Mouse (Mus musculus) hindbrain, embryonic 13.5 days (tissue): ENCODE data around the gene Hba-x. TPM values are rescaled to one million over a fixed set of nuclear protein-coding genes. Genes with fewer than 3 reads are reported as not detected.
"Not testable (repeated sequence)": the region's sequence is repeated elsewhere in the genome, so short reads cannot be mapped to it uniquely, and the experiment has no call there.

ENCODE experiments used
- ATAC-seq: fragments of 200-750 bp; cut with Nextera tagmentation; 2 replicates; pipeline ENCODE4 v1.8.0; 2017; ENCODE audit warnings: moderate TSS enrichment; ENCODE audit not compliant: low FRiP score
- H3K27ac ChIP-seq: fragments of 300-500 bp; sonication (generic); 2 replicates; pipeline ENCODE4 v1.5.1; 2015; ENCODE audit warnings: inconsistent platforms, mild to moderate bottlenecking, moderate library complexity
- H3K27me3 ChIP-seq: fragments of 300-500 bp; sonication (generic); 2 replicates; pipeline ENCODE4 v1.6.1; 2015; ENCODE audit warnings: mild to moderate bottlenecking, inconsistent platforms
- H3K36me3 ChIP-seq: fragments of 300-500 bp; sonication (generic); 2 replicates; pipeline ENCODE4 v1.6.1; 2015; ENCODE audit warnings: mild to moderate bottlenecking, inconsistent platforms
- H3K4me1 ChIP-seq: fragments of 300-500 bp; sonication (generic); replicated peaks from 2 replicates; pipeline ENCODE4 v1.6.1; 2015; ENCODE audit warnings: inconsistent platforms
- H3K4me2 ChIP-seq: fragments of 300-500 bp; sonication (generic); 2 replicates; pipeline ENCODE4 v1.6.1; 2015; ENCODE audit warnings: inconsistent platforms, mild to moderate bottlenecking, moderate library complexity
- H3K4me3 ChIP-seq: fragments of 300-500 bp; sonication (generic); 2 replicates; pipeline ENCODE4 v1.5.1; 2015; ENCODE audit warnings: mild to moderate bottlenecking, inconsistent platforms
- H3K9ac ChIP-seq: fragments of 300-500 bp; sonication (generic); 2 replicates; pipeline ENCODE4 v1.6.1; 2015; ENCODE audit warnings: mild to moderate bottlenecking, inconsistent platforms
- H3K9me3 ChIP-seq: fragments of 300-500 bp; sonication (generic); 2 replicates; pipeline ENCODE4 v1.6.1; 2016; ENCODE audit warnings: inconsistent platforms
- WGBS: fragments of 180-500 bp; shearing (Covaris S2); methylation state at CpG from one replicate; pipeline ENCODE4 v1.1.7; 2015; 5-methylcytosine and 5-hydroxymethylcytosine counted together
- polyA plus RNA-seq: library from polyadenylated mRNA; unstranded; fragments of >200 nt; fragmentation: Nextera tagmentation; extraction: Ambion mirVana; gene quantifications from 2 replicates; pipeline ENCODE4 v1.2.1, GENCODE M21; 2015

Hba-x gene
- polyA plus RNA-seq, 1 experiment from 2014 or later, result 392 TPM

- Histone ChIP-seq H3K4me1 (no peaks in the 10 kb centered on the region), H3K27me3 (peaks cover 29% of the 10 kb centered on the region), H3K4me3 (no peak overlapping the region), H3K9ac (no peak overlapping the region), H3K9me3 (no peaks in the 10 kb centered on the region), H3K36me3 (no peaks in the 10 kb centered on the region), H3K27ac (no peak overlapping the region), H3K4me2 (no peak overlapping the region)
- WGBS, result 86% methylated on average over 12 of the region's 12 CpGs
- no peak for ATAC-seq
Observed at GRCm38 (mm10) chr11:32278458-32278957, 2.3 kb downstream of the Hba-x start.

DNA sequence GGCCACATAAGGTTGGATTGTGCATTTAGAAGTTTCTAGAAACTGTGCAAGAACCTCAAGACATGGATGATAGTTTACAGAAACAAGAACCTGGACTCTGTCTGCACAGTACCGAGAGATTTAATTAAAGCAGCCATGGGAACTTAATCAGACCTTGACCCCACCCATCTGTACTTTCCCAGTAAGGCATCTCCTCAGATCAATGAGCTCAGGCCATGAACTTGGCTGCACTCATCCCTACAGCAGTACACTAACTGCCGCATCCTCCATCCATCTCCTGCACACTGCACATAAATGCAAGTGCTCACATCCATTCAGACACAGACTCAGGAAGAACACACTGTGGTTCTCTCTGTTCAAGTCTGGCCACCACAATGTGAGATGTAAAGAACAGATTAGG is 4.4 kb downstream of the Hba-x start:
- Histone ChIP-seq H3K9me3 (no peaks in the 10 kb centered on the region), H3K9ac (no peak overlapping the region), H3K4me1 (no peaks in the 10 kb centered on the region), H3K4me2 (no peak overlapping the region), H3K4me3 (no peak overlapping the region), H3K27me3 (peaks cover 26% of the 10 kb centered on the region), H3K36me3 (no peaks in the 10 kb centered on the region), H3K27ac (no peak overlapping the region)
- WGBS, result 85% methylated on average over 2 of the region's 2 CpGs
- ATAC-seq, result no peak

- 59% methylated on average over 1 of the region's 1 CpGs for WGBS
- Histone ChIP-seq H3K9me3 (no peaks in the 10 kb centered on the region), H3K36me3 (no peaks in the 10 kb centered on the region), H3K4me1 (no peaks in the 10 kb centered on the region), H3K9ac (no peak overlapping the region), H3K4me2 (no peak overlapping the region), H3K27me3 (peaks cover 20% of the 10 kb centered on the region), H3K27ac (no peak overlapping the region), H3K4me3 (no peak overlapping the region)
- ATAC-seq, result no peak
Observed at GRCm38 (mm10) chr11:32281416-32282144, 5.4 kb downstream of the Hba-x start.

GRCm38 (mm10) chr11:32283091-32283777 is 7.0 kb downstream of the Hba-x start, which contains the start of gene Hba-a1:
Gene Hba-a1, plus strand, starts transcription at chr11:32283511.
- H3K9me3 ChIP-seq, H3K9ac ChIP-seq, H3K4me1 ChIP-seq, ATAC-seq, H3K36me3 ChIP-seq, H3K4me3 ChIP-seq, H3K27ac ChIP-seq, H3K4me2 ChIP-seq: not testable (repeated sequence)
- 38% methylated on average over 1 of the region's 5 CpGs for WGBS
- H3K27me3 ChIP-seq, result peaks cover 15% of the 10 kb centered on the region

DNA sequence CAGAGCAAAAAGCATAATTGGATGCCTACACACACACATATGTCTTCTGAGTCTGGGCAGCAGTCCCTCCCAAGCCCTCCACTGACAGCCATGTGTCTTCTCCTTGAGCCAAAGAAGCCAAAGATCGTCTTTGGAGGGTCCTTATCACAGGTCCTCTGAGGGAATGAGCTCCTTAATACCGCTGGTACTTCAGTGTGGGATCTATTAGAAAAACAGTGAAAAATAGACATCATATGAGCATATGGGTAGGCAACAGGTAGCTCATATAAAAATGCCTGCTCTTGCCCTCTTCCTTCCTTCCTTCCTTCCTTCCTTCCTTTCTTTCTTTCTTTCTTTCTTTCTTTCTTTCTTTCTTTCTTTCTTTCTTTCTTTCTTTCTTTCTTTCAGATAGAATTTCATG is 8.4 kb downstream of the Hba-x start:
- not testable (repeated sequence) for H3K9me3 ChIP-seq, H3K36me3 ChIP-seq, H3K4me1 ChIP-seq, H3K4me3 ChIP-seq, H3K27ac ChIP-seq, H3K4me2 ChIP-seq, ATAC-seq, H3K9ac ChIP-seq
- WGBS, result 69% methylated on average over 2 of the region's 2 CpGs
- peaks cover 11% of the 10 kb centered on the region for H3K27me3 ChIP-seq

DNA sequence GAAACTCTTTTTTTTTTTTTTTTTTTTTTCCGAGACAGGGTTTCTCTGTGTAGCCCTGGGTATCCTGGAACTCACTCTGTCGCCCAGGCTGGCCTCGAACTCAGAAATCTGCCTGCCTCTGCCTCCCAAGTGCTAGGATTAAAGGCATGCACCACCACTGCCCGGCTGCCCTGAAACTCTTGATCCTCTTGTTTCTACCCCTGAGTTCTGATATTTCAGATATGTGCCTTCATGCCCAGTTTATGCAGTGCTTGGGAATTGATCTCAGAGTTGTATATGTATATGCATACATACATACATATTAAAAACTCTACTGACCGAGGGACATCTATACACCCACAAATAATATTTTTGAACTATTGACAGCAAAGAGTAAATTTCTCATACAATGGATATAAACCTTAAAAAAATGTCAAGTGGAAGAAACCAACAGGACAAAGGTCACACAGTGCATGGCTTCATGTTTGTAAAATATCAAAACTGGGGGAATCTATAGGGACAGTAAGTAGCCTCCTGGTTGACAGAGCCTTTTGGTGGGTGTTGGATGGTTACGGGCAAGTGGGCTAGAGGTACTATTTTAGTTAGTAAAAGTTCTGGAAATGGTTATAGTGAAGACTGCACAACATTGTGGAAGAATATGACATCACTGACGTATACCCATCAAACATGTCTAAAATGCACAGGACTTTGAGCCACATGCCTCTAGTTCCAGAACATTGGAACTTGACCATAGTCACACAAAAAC is 9.0 kb downstream of the Hba-x start:
- no peaks in the 10 kb centered on the region for H3K4me1 ChIP-seq
- WGBS, result 84% methylated on average over 7 of the region's 7 CpGs
- no peak overlapping the region for H3K9ac ChIP-seq
- H3K27me3 ChIP-seq, result peaks cover 11% of the 10 kb centered on the region
- no peak for ATAC-seq
- H3K4me2 ChIP-seq, result no peak overlapping the region
- H3K36me3 ChIP-seq, result no peaks in the 10 kb centered on the region
- H3K27ac ChIP-seq, result no peak overlapping the region
- no peak overlapping the region for H3K4me3 ChIP-seq
- no peaks in the 10 kb centered on the region for H3K9me3 ChIP-seq

DNA sequence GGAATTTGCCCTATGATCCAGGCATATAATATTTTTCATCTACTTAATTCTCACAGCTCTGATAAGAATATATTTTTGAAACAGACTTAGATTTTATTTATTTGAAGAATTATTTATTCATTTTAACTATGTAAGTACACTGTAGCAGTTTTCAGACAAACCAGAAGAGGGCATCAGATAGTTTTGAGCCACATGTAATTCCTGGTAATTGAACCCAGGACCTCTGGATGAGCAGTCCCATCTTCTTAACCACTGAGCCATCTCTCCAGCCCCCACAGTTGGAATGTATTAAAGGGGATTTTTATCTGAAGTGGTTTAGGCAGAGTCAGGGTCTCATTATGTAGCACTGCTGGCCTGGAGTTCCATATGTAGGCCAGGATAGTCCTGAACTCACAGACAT is 9.7 kb downstream of the Hba-x start:
- H3K27me3 ChIP-seq, result peaks cover 11% of the 10 kb centered on the region
- not testable (repeated sequence) for H3K27ac ChIP-seq, H3K9me3 ChIP-seq, ATAC-seq, H3K4me2 ChIP-seq, H3K9ac ChIP-seq, H3K4me1 ChIP-seq, H3K36me3 ChIP-seq, H3K4me3 ChIP-seq

GRCm38 (mm10) chr11:32286695-32287492 is 10.7 kb downstream of the Hba-x start, which contains the start of gene Hbq1b:
Gene Hbq1b, plus strand, starts transcription at chr11:32286965.
- Histone ChIP-seq H3K4me3 (peak within 1 kb of the TSS; percentile 31), H3K9ac (peak within 1 kb of the TSS; percentile 36; the same call in 1 of the 2 replicates), H3K27me3 (peaks cover 11% of the 10 kb centered on the region), H3K4me2 (peak within 1 kb of the TSS; percentile 56)
- H3K9me3 ChIP-seq, H3K4me1 ChIP-seq, H3K36me3 ChIP-seq, H3K27ac ChIP-seq: not testable (repeated sequence)
- WGBS, result 21% methylated on average over 31 of the region's 33 CpGs
- peak; percentile 80 for ATAC-seq

DNA sequence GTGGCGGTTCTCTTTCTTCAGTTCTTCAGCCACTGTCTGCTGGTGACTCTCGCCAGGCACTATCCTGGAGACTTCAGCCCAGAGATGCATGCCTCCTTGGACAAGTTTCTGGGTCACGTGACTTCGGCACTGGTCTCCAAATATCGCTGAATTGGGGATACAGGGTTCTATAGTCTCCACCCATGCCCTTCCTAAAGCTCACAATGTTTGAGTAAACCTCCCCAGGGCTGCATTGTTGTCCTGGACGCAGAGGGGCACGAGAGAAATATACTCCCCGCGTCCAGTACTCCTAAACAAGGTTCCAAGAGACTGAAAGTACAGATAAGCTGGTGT is 11.3 kb downstream of the Hba-x start:
- H3K4me2 ChIP-seq, result no peak overlapping the region; the same call in 1 of the 2 replicates

DNA sequence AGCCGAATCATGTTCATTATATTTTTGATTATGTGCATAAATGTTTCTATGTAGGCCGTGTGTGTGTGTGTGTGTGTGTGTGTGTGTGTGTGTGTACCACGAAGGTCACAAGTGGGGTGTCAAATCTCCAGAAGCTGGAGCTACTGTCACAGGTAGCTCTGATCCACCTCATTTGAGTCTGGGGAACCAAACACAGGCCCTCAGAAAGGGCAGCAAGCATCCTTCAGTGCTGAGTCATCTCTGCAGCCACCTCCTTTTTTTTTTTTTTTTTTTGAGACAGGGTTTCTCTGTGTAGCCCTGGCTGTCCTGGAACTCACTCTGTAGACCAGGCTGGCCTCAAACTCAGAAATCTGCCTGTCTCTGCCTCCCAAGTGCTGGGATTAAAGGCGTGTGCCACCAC is 16.6 kb downstream of the Hba-x start:
- not testable (repeated sequence) for H3K4me3 ChIP-seq, H3K36me3 ChIP-seq, H3K4me2 ChIP-seq, H3K9ac ChIP-seq, H3K27ac ChIP-seq, ATAC-seq, H3K27me3 ChIP-seq, H3K4me1 ChIP-seq, H3K9me3 ChIP-seq
- 81% methylated on average over 4 of the region's 4 CpGs for WGBS

More for the DNA sequence above, 11.3 kb downstream of the Hba-x start:
- Histone ChIP-seq H3K4me1 (no peaks in the 10 kb centered on the region), H3K36me3 (no peaks in the 10 kb centered on the region), H3K9me3 (no peaks in the 10 kb centered on the region), H3K27me3 (peaks cover 11% of the 10 kb centered on the region), H3K4me3 (no peak overlapping the region), H3K27ac (no peak overlapping the region), H3K9ac (no peak overlapping the region)
- no peak for ATAC-seq
- 74% methylated on average over 9 of the region's 9 CpGs for WGBS

DNA sequence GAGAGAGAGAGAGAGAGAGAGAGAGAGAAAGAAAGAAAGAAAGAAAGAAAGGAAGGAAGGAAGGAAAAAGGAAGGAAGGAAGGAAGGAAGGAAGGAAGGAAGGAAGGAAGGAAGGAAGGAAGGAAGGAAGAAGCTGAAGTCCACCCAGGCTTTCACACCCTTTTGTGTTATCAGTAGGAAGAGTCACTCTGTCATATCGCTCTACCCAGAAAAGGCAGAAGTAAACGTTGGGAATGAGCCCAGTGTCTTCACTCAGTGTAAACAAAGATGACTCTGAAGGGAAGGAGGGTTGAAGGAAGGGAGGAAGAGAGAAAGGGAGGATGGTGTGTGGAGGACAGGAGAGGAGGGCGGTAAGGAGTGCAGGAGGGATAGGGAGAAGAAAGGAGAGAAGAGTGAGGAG is 17.3 kb downstream of the Hba-x start:
- 65% methylated on average over 3 of the region's 3 CpGs for WGBS
- H3K27me3 ChIP-seq, H3K9ac ChIP-seq, H3K36me3 ChIP-seq, H3K27ac ChIP-seq, H3K4me2 ChIP-seq, H3K4me1 ChIP-seq, ATAC-seq, H3K9me3 ChIP-seq, H3K4me3 ChIP-seq: not testable (repeated sequence)

GRCm38 (mm10) chr11:32296203-32296602 is 20.0 kb downstream of the Hba-x start, which contains the start of gene Hba-a2:
Gene Hba-a2, plus strand, starts transcription at chr11:32296489.
- not testable (repeated sequence) for H3K27me3 ChIP-seq, H3K36me3 ChIP-seq, H3K4me1 ChIP-seq, H3K4me3 ChIP-seq, H3K9me3 ChIP-seq, H3K27ac ChIP-seq, H3K4me2 ChIP-seq, ATAC-seq, H3K9ac ChIP-seq
- WGBS, result no CpG with 5 or more reads among the region's 4 CpGs
